Mouse (Mus musculus): ENCODE data around the gene Thumpd2.

DNA sequence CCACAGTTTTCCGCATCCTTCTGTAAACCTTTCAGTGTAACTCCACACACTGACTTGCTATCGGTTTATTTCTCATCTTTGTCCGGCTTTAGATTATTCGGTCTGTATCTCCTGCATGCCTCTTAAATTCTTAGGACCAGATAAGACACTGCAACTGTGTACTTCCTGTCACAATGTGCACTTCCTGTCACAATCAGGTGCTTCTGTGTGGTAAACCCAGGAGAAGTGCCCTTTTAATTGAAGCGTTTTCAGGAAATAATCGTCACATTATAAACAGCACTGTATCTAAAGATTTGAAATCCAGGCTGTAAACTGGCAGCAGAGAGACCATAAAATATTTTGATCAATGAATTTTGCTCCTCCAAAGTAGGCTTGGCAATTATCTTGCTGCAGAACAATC, 19.8 kb downstream of the Thumpd2 start:
- no peak for TF ChIP-seq CTCF (IDR thresholded peaks at IDR 0.05; ENCODE audit: borderline replicate concordance, control insufficient read depth, extremely low read depth, insufficient read depth, low read length, poor library complexity)
- no peak for TF ChIP-seq POLR2A (IDR thresholded peaks at IDR 0.05; ENCODE audit: control insufficient read depth, extremely low read depth, insufficient read depth, low read length, poor library complexity)
